ENCODE assay signal across 10 mouse cellular contexts in the genomic region with DNA sequence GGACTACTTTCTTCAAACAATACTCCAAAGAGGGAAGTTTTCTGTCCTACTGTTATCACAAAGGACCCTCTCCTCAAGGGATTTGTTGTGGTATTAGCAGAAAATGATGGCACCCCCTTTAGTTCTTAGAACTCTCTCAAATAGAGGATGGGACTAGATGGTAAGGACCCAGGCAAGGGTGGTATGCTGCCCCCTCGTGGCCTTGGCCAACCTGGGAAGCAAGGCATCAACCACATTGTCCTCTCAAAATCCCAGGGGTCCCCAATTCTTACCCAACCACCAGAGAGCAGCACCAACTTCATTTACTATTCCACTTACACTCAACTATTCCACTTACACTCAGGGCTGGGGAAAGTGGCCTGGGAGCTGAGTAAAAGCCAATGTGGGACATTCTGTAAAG. TPM values are rescaled to one million over a fixed set of nuclear protein-coding genes. Genes with fewer than 3 reads are reported as not detected.
DNase-seq lines count a peak whose midpoint lies in the region; ATAC-seq and TF ChIP-seq lines count a peak whose summit lies in the region.
"Had no signal": no experiment of that assay in that cellular context is flagged by ENCODE, and none has a peak within 500 bp of the region (broad histone marks: within the 10 kb centered on the region; RNA-seq: fewer than 3 reads in every experiment).

No protein-coding gene starts in this region.

- peak; percentile 87 for TF ChIP-seq CTCF in bone marrow, adult 2 months (IDR thresholded peaks at IDR 0.05; ENCODE audit: control insufficient read depth, insufficient read depth, low read length)
- TF ChIP-seq CTCF in lung, postnatal 0 days (IDR thresholded peaks at IDR 0.05): peak; percentile 90

- no peak overlapping the region for H3K9ac ChIP-seq in embryonic facial prominence, embryonic 14.5 days (ENCODE audit: low read depth, low read length)
- no peak overlapping the region for H3K9ac ChIP-seq in lung, postnatal 0 days (replicated peaks; ENCODE audit: low read depth)

- H3K4me2 ChIP-seq in embryonic facial prominence, embryonic 14.5 days (ENCODE audit: low read depth, low read length): no peak overlapping the region
- H3K4me2 ChIP-seq in lung, postnatal 0 days (replicated peaks; ENCODE audit: low read depth, low read length): no peak overlapping the region

- peaks cover 35% of the 10 kb centered on the region for H3K36me3 ChIP-seq in heart, embryonic 10.5 days
- peaks cover 31% of the 10 kb centered on the region for H3K36me3 ChIP-seq in embryonic facial prominence, embryonic 14.5 days (ENCODE audit: control insufficient read depth, insufficient read depth, low read length)
- H3K36me3 ChIP-seq in lung, postnatal 0 days (ENCODE audit: insufficient read depth, low read length): peaks cover 16% of the 10 kb centered on the region; the same call in 1 of the 2 replicates

- no peaks in the 10 kb centered on the region for H3K9me3 ChIP-seq in heart, embryonic 10.5 days
- no peaks in the 10 kb centered on the region for H3K9me3 ChIP-seq in embryonic facial prominence, embryonic 14.5 days (ENCODE audit: control insufficient read depth, low read length)
- H3K9me3 ChIP-seq in lung, postnatal 0 days (ENCODE audit: low read length): no peaks in the 10 kb centered on the region
- H3K9me3 ChIP-seq: megakaryocyte, embryonic 14.5 days had no signal

- H3K27me3 ChIP-seq in heart, embryonic 10.5 days (ENCODE audit: insufficient read depth, poor library complexity, severe bottlenecking): peaks cover 30% of the 10 kb centered on the region
- H3K27me3 ChIP-seq in embryonic facial prominence, embryonic 14.5 days (replicated peaks; ENCODE audit: control insufficient read depth, insufficient read depth, low read length): peaks cover 5% of the 10 kb centered on the region
- peaks cover 5% of the 10 kb centered on the region; the same call in 1 of the 2 replicates for H3K27me3 ChIP-seq in lung, postnatal 0 days (replicated peaks; ENCODE audit: insufficient read depth, low read length)
- H3K27me3 ChIP-seq: Patski had no signal

- H3K27ac ChIP-seq in heart, embryonic 10.5 days: no peak overlapping the region
- no peak overlapping the region for H3K27ac ChIP-seq in bone marrow, adult 2 months (ENCODE audit: control insufficient read depth, insufficient read depth, low read depth, low read length, poor library complexity)
- H3K27ac ChIP-seq in embryonic facial prominence, embryonic 14.5 days (replicated peaks; ENCODE audit: low read depth, low read length): no peak overlapping the region
- H3K27ac ChIP-seq in lung, postnatal 0 days (ENCODE audit: low read length): no peak overlapping the region

- intact Hi-C loops in heart, postnatal 14 days (cut with DNase I): loop anchor here (10.0 kb wide), 1 partner anchor 130 kb away; no protein-coding TSS in a partner anchor

- peak; percentile 68 for ATAC-seq in embryonic facial prominence, embryonic 14.5 days (ENCODE audit: low read depth)
- ATAC-seq in lung, postnatal 0 days: peak; percentile 62
- ATAC-seq: Patski had no signal

- no peak for TF ChIP-seq POLR2A in bone marrow, adult 2 months (IDR thresholded peaks at IDR 0.05; ENCODE audit: borderline replicate concordance, control insufficient read depth, low read depth, low read length)

- DNase-seq in heart, adult 11 months: peak; percentile 94
- no peak for DNase-seq in heart, embryonic 10.5 days (ENCODE audit: low spot score)
- peak; percentile 66 for DNase-seq in embryonic facial prominence, embryonic 14.5 days (ENCODE audit: low spot score)
- peak; percentile 74 to 85 for DNase-seq in heart, postnatal 14 days
- peak; percentile 82 for DNase-seq in layer of hippocampus, adult 11-12 months (ENCODE audit: low spot score)
- peak; percentile 71 for DNase-seq in lung, postnatal 0 days (ENCODE audit: low spot score)
- DNase-seq in right cerebral cortex, postnatal 4 days: peak; percentile 82

- no peak overlapping the region for H3K4me3 ChIP-seq in heart, embryonic 10.5 days
- H3K4me3 ChIP-seq in bone marrow, adult 2 months (replicated peaks; ENCODE audit: control insufficient read depth, low read depth, low read length): no peak overlapping the region
- H3K4me3 ChIP-seq in embryonic facial prominence, embryonic 14.5 days (ENCODE audit: low read depth, low read length): no peak overlapping the region
- no peak overlapping the region for H3K4me3 ChIP-seq in lung, postnatal 0 days (ENCODE audit: low read depth, low read length)
- H3K4me3 ChIP-seq: megakaryocyte, embryonic 14.5 days had no signal

- 3% methylated on average over 1 of the region's 1 CpGs for WGBS in heart, embryonic 10.5 days
- WGBS in bone marrow, adult 2 months: 0% methylated on average over 1 of the region's 1 CpGs
- WGBS in embryonic facial prominence, embryonic 14.5 days: 0% methylated on average over 1 of the region's 1 CpGs
- 0% methylated on average over 1 of the region's 1 CpGs for WGBS in lung, postnatal 0 days

- no peaks in the 10 kb centered on the region for H3K4me1 ChIP-seq in heart, embryonic 10.5 days
- H3K4me1 ChIP-seq in bone marrow, adult 2 months (ENCODE audit: control insufficient read depth, insufficient read depth, low read length): no peaks in the 10 kb centered on the region
- no peaks in the 10 kb centered on the region for H3K4me1 ChIP-seq in embryonic facial prominence, embryonic 14.5 days (ENCODE audit: control insufficient read depth, insufficient read depth, low read length)
- H3K4me1 ChIP-seq in lung, postnatal 0 days (ENCODE audit: insufficient read depth, low read depth, low read length): no peaks in the 10 kb centered on the region

- TF ChIP-seq EP300 in lung, postnatal 0 days (IDR thresholded peaks at IDR 0.05): no peak

RNA-seq across cellular contexts. Expression of a gene that starts 6.9 kb away (rescaled TPM):
- polyA plus RNA-seq in heart, embryonic 10.5 days (2016; fragmentation: Nextera tagmentation; extraction: Ambion mirVana): 1.1 and 1.7 TPM in 2 replicates
- polyA plus RNA-seq in bone marrow, adult 2 months (2011; ENCODE audit: insufficient read depth, insufficient read length, low replicate concordance, missing spikeins): not detected in 2 replicates
- polyA plus RNA-seq in embryonic facial prominence, embryonic 14.5 days (2014; fragmentation: Nextera tagmentation; extraction: Ambion mirVana): 3.2 and 3.9 TPM in 2 replicates
- 1 to 10 TPM; 2.8 to 4.0 TPM for total RNA-seq in heart, postnatal 14 days (2021)
- polyA plus RNA-seq in lung, postnatal 0 days (2015; fragmentation: Nextera tagmentation; extraction: Ambion mirVana): 3.1 and 3.9 TPM in 2 replicates
